Mouse (Mus musculus): ENCODE data around the gene Lrp8. TPM values are rescaled to one million over a fixed set of nuclear protein-coding genes. Genes with fewer than 3 reads are reported as not detected.

Gene Lrp8
- polyA plus RNA-seq, 1 experiment from 2014 or later = 1.9 TPM

GRCm38 (mm10) chr4:107800801-107801200 lies 1.3 kb upstream of the Lrp8 start:
- H3K4me1 ChIP-seq (ENCODE audit: insufficient read depth) = peaks cover 9% of the 10 kb centered on the region
- H3K4me3 ChIP-seq (ENCODE audit: low read depth, low read length) = no peak overlapping the region
- H3K4me2 ChIP-seq = no peak overlapping the region
- ATAC-seq (ENCODE audit: insufficient read depth) (no peak), DNase-seq (no peak)
- H3K27ac ChIP-seq (ENCODE audit: low read depth) = no peak overlapping the region
- no peaks in the 10 kb centered on the region for H3K9me3 ChIP-seq (ENCODE audit: low read depth, low read length)
- WGBS = 77% methylated on average over 6 of the region's 6 CpGs
- H3K27me3 ChIP-seq (ENCODE audit: insufficient read depth, low read length) = peaks cover 37% of the 10 kb centered on the region
- H3K9ac ChIP-seq = no peak overlapping the region
- TF ChIP-seq CTCF (IDR thresholded peaks at IDR 0.05; ENCODE audit: low read depth) = no peak
- H3K36me3 ChIP-seq (ENCODE audit: insufficient read depth) = no peaks in the 10 kb centered on the region

- DNase-seq (peak; percentile 81), ATAC-seq (ENCODE audit: insufficient read depth) (peak; percentile 61)
- Histone ChIP-seq H3K9me3 (ENCODE audit: low read depth, low read length) (no peaks in the 10 kb centered on the region), H3K9ac (peak overlapping the region; percentile 59), H3K4me3 (ENCODE audit: low read depth, low read length) (peak overlapping the region; percentile 63), H3K4me1 (ENCODE audit: insufficient read depth) (peaks cover 9% of the 10 kb centered on the region), H3K4me2 (peak overlapping the region; percentile 100), H3K36me3 (ENCODE audit: insufficient read depth) (no peaks in the 10 kb centered on the region), H3K27ac (ENCODE audit: low read depth) (no peak overlapping the region), H3K27me3 (ENCODE audit: insufficient read depth, low read length) (peaks cover 37% of the 10 kb centered on the region)
- peak; percentile 36 for TF ChIP-seq CTCF (IDR thresholded peaks at IDR 0.05; ENCODE audit: low read depth)
- 1% methylated on average over 34 of the region's 41 CpGs for WGBS
These were observed 486 bp upstream of the Lrp8 start for GRCm38 (mm10) chr4:107801366-107802184.

DNA sequence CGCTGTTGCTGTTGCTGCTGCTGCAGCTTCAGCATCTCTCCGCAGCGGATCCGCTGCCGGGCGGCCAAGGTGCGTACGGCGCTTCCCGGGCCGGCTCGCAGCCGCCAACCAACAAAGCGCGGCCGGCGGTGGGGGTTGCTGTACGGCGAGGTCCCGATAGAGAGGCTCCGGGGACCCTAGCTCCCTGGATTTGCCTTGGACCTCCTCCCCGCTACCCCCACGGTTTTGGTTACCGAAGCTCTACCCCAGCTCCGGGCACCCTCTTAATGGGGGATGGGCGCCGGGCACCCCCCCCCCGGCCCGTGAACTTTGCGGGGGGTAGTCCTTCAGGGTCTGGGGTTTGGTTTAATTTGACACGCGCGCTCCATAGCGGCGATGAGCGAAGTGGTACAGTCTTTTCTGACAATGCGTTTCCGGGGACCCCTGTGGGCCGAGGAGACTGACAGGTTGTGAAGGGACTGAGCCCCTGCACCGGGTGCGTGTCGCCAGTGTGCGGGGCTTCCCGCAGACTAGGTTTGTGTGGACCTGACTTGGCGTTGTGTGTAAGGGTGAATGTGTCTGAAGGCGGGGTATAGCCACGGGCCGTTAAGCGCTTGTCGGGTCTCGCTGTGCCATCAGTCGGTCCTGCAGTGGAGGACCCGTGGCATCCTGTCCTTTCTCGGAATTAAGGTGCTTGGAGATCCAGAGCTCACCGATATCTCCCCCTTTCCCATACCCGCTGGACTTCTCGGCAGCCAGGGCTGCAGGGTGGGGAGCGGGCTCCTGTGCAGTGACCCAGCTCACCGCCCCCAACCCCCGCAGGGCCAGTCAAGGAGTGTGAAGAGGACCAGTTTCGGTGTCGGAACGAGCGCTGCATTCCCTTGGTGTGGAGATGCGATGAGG lies 630 bp downstream of the Lrp8 start:
- peak overlapping the region; percentile 36; the same call in 1 of the 2 replicates for H3K27ac ChIP-seq (ENCODE audit: low read depth)
- peak overlapping the region; percentile 63 for H3K4me3 ChIP-seq (ENCODE audit: low read depth, low read length)
- H3K9ac ChIP-seq = peak overlapping the region; percentile 59
- peaks cover 9% of the 10 kb centered on the region for H3K4me1 ChIP-seq (ENCODE audit: insufficient read depth)
- DNase-seq = no peak
- no peaks in the 10 kb centered on the region for H3K36me3 ChIP-seq (ENCODE audit: insufficient read depth)
- WGBS = under 1% methylated on average over 65 of the region's 65 CpGs
- H3K27me3 ChIP-seq (ENCODE audit: insufficient read depth, low read length) = peaks cover 34% of the 10 kb centered on the region
- peak overlapping the region; percentile 100 for H3K4me2 ChIP-seq
- no peaks in the 10 kb centered on the region for H3K9me3 ChIP-seq (ENCODE audit: low read depth, low read length)
- TF ChIP-seq CTCF (IDR thresholded peaks at IDR 0.05; ENCODE audit: low read depth) = no peak
- peak; percentile 9 for ATAC-seq (ENCODE audit: insufficient read depth)

- Histone ChIP-seq H3K9ac (peak overlapping the region; percentile 59), H3K4me1 (ENCODE audit: insufficient read depth) (peaks cover 9% of the 10 kb centered on the region), H3K4me3 (ENCODE audit: low read depth, low read length) (peak overlapping the region; percentile 63), H3K36me3 (ENCODE audit: insufficient read depth) (no peaks in the 10 kb centered on the region), H3K9me3 (ENCODE audit: low read depth, low read length) (no peaks in the 10 kb centered on the region), H3K4me2 (peak overlapping the region; percentile 100), H3K27ac (ENCODE audit: low read depth) (peak overlapping the region; percentile 50; the same call in 1 of the 2 replicates), H3K27me3 (ENCODE audit: insufficient read depth, low read length) (peaks cover 34% of the 10 kb centered on the region)
- WGBS = under 1% methylated on average over 46 of the region's 46 CpGs
- TF ChIP-seq CTCF (IDR thresholded peaks at IDR 0.05; ENCODE audit: low read depth) = no peak
- peak; percentile 84 for DNase-seq
- peak; percentile 94 for ATAC-seq (ENCODE audit: insufficient read depth)
These were observed 1.5 kb downstream of the Lrp8 start for GRCm38 (mm10) chr4:107803351-107804106.

DNA sequence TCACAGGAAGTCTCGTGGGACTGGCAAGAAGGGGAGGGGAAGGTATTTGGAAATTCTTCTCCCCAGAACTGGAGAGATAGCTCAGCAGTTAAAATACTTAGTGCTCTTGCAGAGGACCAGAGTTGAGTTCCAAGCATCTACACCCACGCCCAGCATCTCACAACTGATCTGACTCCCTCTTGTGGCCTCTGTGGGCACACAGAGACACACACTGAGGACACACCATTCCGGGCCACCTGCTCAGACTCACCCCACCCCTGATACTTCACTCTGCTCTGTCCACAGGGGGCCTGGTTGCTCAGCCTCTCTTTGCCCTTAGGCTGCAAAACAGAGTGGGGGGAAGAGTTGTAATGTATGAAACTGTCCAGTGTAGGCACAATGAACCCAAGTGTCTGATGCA lies 3.4 kb downstream of the Lrp8 start:
- Histone ChIP-seq H3K4me3 (ENCODE audit: low read depth, low read length) (no peak overlapping the region), H3K9me3 (ENCODE audit: low read depth, low read length) (no peaks in the 10 kb centered on the region), H3K4me1 (ENCODE audit: insufficient read depth) (peaks cover 9% of the 10 kb centered on the region), H3K36me3 (ENCODE audit: insufficient read depth) (no peaks in the 10 kb centered on the region), H3K4me2 (no peak overlapping the region), H3K27ac (ENCODE audit: low read depth) (no peak overlapping the region), H3K9ac (no peak overlapping the region), H3K27me3 (ENCODE audit: insufficient read depth, low read length) (peaks cover 31% of the 10 kb centered on the region)
- TF ChIP-seq CTCF (IDR thresholded peaks at IDR 0.05; ENCODE audit: low read depth) = peak; percentile 30
- ATAC-seq (ENCODE audit: insufficient read depth) (no peak), DNase-seq (no peak)
- 78% methylated on average over 3 of the region's 3 CpGs for WGBS

DNA sequence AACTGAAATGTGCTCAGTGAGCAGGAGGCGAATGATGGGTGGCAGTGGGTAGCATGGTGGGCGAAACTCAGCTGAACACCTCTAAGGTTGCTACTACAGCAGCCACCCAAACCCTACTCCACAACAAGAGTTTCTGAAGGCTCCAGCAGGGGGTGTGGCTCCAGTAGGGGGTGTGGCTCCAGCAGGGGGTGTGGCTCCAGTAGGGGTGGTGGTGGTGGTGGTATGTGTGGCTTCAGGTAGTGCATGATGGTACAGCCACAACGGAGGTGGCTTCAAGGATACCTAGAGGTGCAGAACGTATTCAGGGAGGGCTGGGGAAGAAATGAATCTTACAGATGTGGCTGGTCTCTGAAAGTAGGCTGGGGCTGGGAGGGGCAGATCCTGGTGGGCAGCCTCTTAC lies 5.7 kb downstream of the Lrp8 start:
- peaks cover 23% of the 10 kb centered on the region for H3K27me3 ChIP-seq (ENCODE audit: insufficient read depth, low read length)
- no peak overlapping the region for H3K9ac ChIP-seq
- ATAC-seq (ENCODE audit: insufficient read depth) (no peak), DNase-seq (no peak)
- H3K4me2 ChIP-seq = no peak overlapping the region
- peak; percentile 6; the same call in 1 of the 2 replicates for TF ChIP-seq CTCF (IDR thresholded peaks at IDR 0.05; ENCODE audit: low read depth)
- H3K4me3 ChIP-seq (ENCODE audit: low read depth, low read length) = no peak overlapping the region
- peaks cover 6% of the 10 kb centered on the region for H3K4me1 ChIP-seq (ENCODE audit: insufficient read depth)
- H3K27ac ChIP-seq (ENCODE audit: low read depth) = no peak overlapping the region
- H3K9me3 ChIP-seq (ENCODE audit: low read depth, low read length) = no peaks in the 10 kb centered on the region
- 68% methylated on average over 4 of the region's 4 CpGs for WGBS
- H3K36me3 ChIP-seq (ENCODE audit: insufficient read depth) = no peaks in the 10 kb centered on the region
